Mouse (Mus musculus) limb, embryonic 11.5 days (tissue): ENCODE results near the gene Elp5. TPM values are rescaled to one million over a fixed set of nuclear protein-coding genes. Genes with fewer than 3 reads are reported as not detected.
"Not testable (repeated sequence)": the region's sequence is repeated elsewhere in the genome, so short reads cannot be mapped to it uniquely, and the experiment has no call there.

Experiments used
- ATAC-seq: fragments of 200-750 bp; cut with Nextera tagmentation; 2 replicates; pipeline ENCODE4 v1.8.0; 2017; ENCODE audit warnings: low read depth; ENCODE audit not compliant: insufficient number of reproducible peaks, low FRiP score, low TSS enrichment
- DNase-seq: peaks from one replicate; pipeline ENCODE4 v3.0.0-alpha.2; 2015; ENCODE audit warnings: low spot score
- H3K27ac ChIP-seq: fragments of 300-500 bp; sonication (generic); replicated peaks from 2 replicates; pipeline ENCODE4 v1.5.1; 2014; ENCODE audit warnings: low read depth, mild to moderate bottlenecking, low read length
- H3K27me3 ChIP-seq: fragments of 300-500 bp; sonication (generic); 2 replicates; pipeline ENCODE4 v1.6.1; 2014; ENCODE audit warnings: mild to moderate bottlenecking, low read length, mixed read lengths; ENCODE audit not compliant: control insufficient read depth, insufficient read depth
- H3K36me3 ChIP-seq: fragments of 300-500 bp; sonication (generic); 2 replicates; pipeline ENCODE4 v1.6.1; 2014; ENCODE audit warnings: mild to moderate bottlenecking, low read length, moderate library complexity, mixed read lengths; ENCODE audit not compliant: control insufficient read depth, insufficient read depth
- H3K4me1 ChIP-seq: fragments of 300-500 bp; sonication (generic); 2 replicates; pipeline ENCODE4 v1.6.1; 2014; ENCODE audit warnings: low read length, mixed read lengths; ENCODE audit not compliant: control insufficient read depth, insufficient read depth
- H3K4me2 ChIP-seq: fragments of 300-500 bp; sonication (generic); 2 replicates; pipeline ENCODE4 v1.6.1; 2014; ENCODE audit warnings: low read depth, mild to moderate bottlenecking, moderate library complexity; ENCODE audit not compliant: severe bottlenecking
- H3K4me3 ChIP-seq: fragments of 300-500 bp; sonication (generic); 2 replicates; pipeline ENCODE4 v1.5.1; 2014; ENCODE audit warnings: low read depth, low read length
- H3K9ac ChIP-seq: fragments of 300-500 bp; sonication (generic); 2 replicates; pipeline ENCODE4 v1.6.1; 2014; ENCODE audit warnings: mild to moderate bottlenecking, low read length
- H3K9me3 ChIP-seq: fragments of 300-500 bp; sonication (generic); 2 replicates; pipeline ENCODE4 v1.6.1; 2016; ENCODE audit warnings: low read length; ENCODE audit not compliant: control insufficient read depth
- WGBS: fragments of 180-500 bp; shearing (Covaris S2); extraction: QIAGEN DNeasy Blood & Tissue Kit; methylation state at CpG from one replicate; pipeline ENCODE4 v1.1.7; 2014; 5-methylcytosine and 5-hydroxymethylcytosine counted together
- polyA plus RNA-seq: library from polyadenylated mRNA; unstranded; fragments of >200 nt; fragmentation: Nextera tagmentation; extraction: Ambion mirVana; gene quantifications from 2 replicates; pipeline ENCODE4 v1.2.1, GENCODE M21; 2014

Elp5 gene
- polyA plus RNA-seq, 1 experiment from 2014 or later: 148 TPM

- 89% methylated on average over 8 of the region's 8 CpGs for WGBS
- not testable (repeated sequence) for H3K4me1 ChIP-seq, H3K27ac ChIP-seq, H3K9me3 ChIP-seq, H3K27me3 ChIP-seq, H3K9ac ChIP-seq, ATAC-seq, H3K4me2 ChIP-seq, H3K4me3 ChIP-seq, DNase-seq, H3K36me3 ChIP-seq
These were observed 52.1 kb downstream of the Elp5 start for GRCm38 (mm10) chr11:69930176-69930575.

- DNase-seq (no peak), ATAC-seq (no peak)
- Histone ChIP-seq H3K4me1 (no peaks in the 10 kb centered on the region), H3K27ac (no peak overlapping the region), H3K4me3 (no peak overlapping the region), H3K36me3 (no peaks in the 10 kb centered on the region), H3K9me3 (no peaks in the 10 kb centered on the region), H3K27me3 (no peaks in the 10 kb centered on the region), H3K9ac (no peak overlapping the region), H3K4me2 (no peak overlapping the region)
- 86% methylated on average over 4 of the region's 4 CpGs for WGBS
These were observed 52.6 kb downstream of the Elp5 start for GRCm38 (mm10) chr11:69929712-69930111.

- H3K27ac ChIP-seq: no peak overlapping the region
- 96% methylated on average over 2 of the region's 2 CpGs for WGBS
- no peaks in the 10 kb centered on the region for H3K4me1 ChIP-seq
- H3K36me3 ChIP-seq: no peaks in the 10 kb centered on the region
- no peak overlapping the region for H3K4me3 ChIP-seq
- DNase-seq (no peak), ATAC-seq (no peak)
- H3K9ac ChIP-seq: no peak overlapping the region
- H3K4me2 ChIP-seq: no peak overlapping the region
- H3K27me3 ChIP-seq: no peaks in the 10 kb centered on the region
- no peaks in the 10 kb centered on the region for H3K9me3 ChIP-seq
These were observed 54.8 kb downstream of the Elp5 start for GRCm38 (mm10) chr11:69927501-69927900.

GRCm38 (mm10) chr11:69922796-69923195, 59.5 kb downstream of the Elp5 start:
- Histone ChIP-seq H3K4me3 (no peak overlapping the region), H3K9me3 (no peaks in the 10 kb centered on the region), H3K36me3 (peaks cover 8% of the 10 kb centered on the region; the same call in 1 of the 2 replicates), H3K27me3 (no peaks in the 10 kb centered on the region), H3K27ac (no peak overlapping the region), H3K4me2 (no peak overlapping the region), H3K9ac (no peak overlapping the region), H3K4me1 (peaks cover 5% of the 10 kb centered on the region)
- DNase-seq (no peak), ATAC-seq (no peak)
- WGBS: 69% methylated on average over 3 of the region's 3 CpGs

GRCm38 (mm10) chr11:69922012-69922756, 60.1 kb downstream of the Elp5 start:
- Histone ChIP-seq H3K4me1 (peaks cover 5% of the 10 kb centered on the region), H3K27ac (peak overlapping the region; percentile 96), H3K9ac (peak overlapping the region; percentile 82), H3K36me3 (peaks cover 13% of the 10 kb centered on the region), H3K4me3 (peak overlapping the region; percentile 96), H3K27me3 (no peaks in the 10 kb centered on the region), H3K4me2 (peak overlapping the region; percentile 67), H3K9me3 (no peaks in the 10 kb centered on the region)
- DNase-seq (no peak), ATAC-seq (no peak)
- WGBS: 5% methylated on average over 12 of the region's 12 CpGs

- peak within 1 kb of the TSS; percentile 93 for H3K9ac ChIP-seq
- ATAC-seq: peak; percentile 96
- no peaks in the 10 kb centered on the region for H3K27me3 ChIP-seq
- no peaks in the 10 kb centered on the region for H3K9me3 ChIP-seq
- WGBS: under 1% methylated on average over 78 of the region's 78 CpGs
- peak within 1 kb of the TSS; percentile 96 for H3K27ac ChIP-seq
- peaks cover 5% of the 10 kb centered on the region for H3K4me1 ChIP-seq
- peak within 1 kb of the TSS; percentile 96 for H3K4me3 ChIP-seq
- peak; percentile 100 for DNase-seq
- H3K36me3 ChIP-seq: peaks cover 17% of the 10 kb centered on the region
- peak within 1 kb of the TSS; percentile 93 for H3K4me2 ChIP-seq
These were observed 61.0 kb downstream of the Elp5 start, which contains the start of gene Eif5a for GRCm38 (mm10) chr11:69921114-69922011. Gene Eif5a, minus strand, starts transcription at chr11:69921958.

GRCm38 (mm10) chr11:69920266-69921031, 61.9 kb downstream of the Elp5 start:
- H3K4me1 ChIP-seq: peaks cover 6% of the 10 kb centered on the region
- H3K9ac ChIP-seq: peak overlapping the region; percentile 93
- H3K27me3 ChIP-seq: no peaks in the 10 kb centered on the region
- H3K27ac ChIP-seq: peak overlapping the region; percentile 93
- ATAC-seq: peak; percentile 18; the same call in 1 of the 2 replicates
- peaks cover 24% of the 10 kb centered on the region for H3K36me3 ChIP-seq
- H3K4me3 ChIP-seq: peak overlapping the region; percentile 96
- H3K4me2 ChIP-seq: peak overlapping the region; percentile 93
- WGBS: 0% methylated on average over 55 of the region's 65 CpGs
- no peaks in the 10 kb centered on the region for H3K9me3 ChIP-seq
- DNase-seq: peak; percentile 71
